ENCODE assay signal across 8 mouse cellular contexts in genomic region chr11:97694921-97695711, GRCm38 (mm10). TPM values are rescaled to one million over a fixed set of nuclear protein-coding genes. Genes with fewer than 3 reads are reported as not detected.
DNase-seq lines count a peak whose midpoint lies in the region; ATAC-seq and TF ChIP-seq lines count a peak whose summit lies in the region.

No protein-coding gene starts in this region.

- peaks cover 48% of the 10 kb centered on the region for H3K4me1 ChIP-seq in heart, embryonic 12.5 days (replicated peaks)
- H3K4me1 ChIP-seq in midbrain, embryonic 16.5 days (ENCODE audit: control insufficient read depth, insufficient read depth, low read length) = peaks cover 38% of the 10 kb centered on the region

- peak; percentile 58 to 61 for DNase-seq in layer of hippocampus, adult 2 months (ENCODE audit: low spot score in 2 of 2)
- no peak for DNase-seq in layer of hippocampus, postnatal 25 days (ENCODE audit: extremely low spot score in 1 of 2, low spot score in 1 of 2)
- peak; percentile 68 to 80 for DNase-seq in cerebellum, postnatal 14 days
- DNase-seq in layer of hippocampus, postnatal 10 days (ENCODE audit: low spot score in 2 of 2) = peak; percentile 69 to 78
- no peak for DNase-seq in thymus, postnatal 0 days (ENCODE audit: low spot score)
- DNase-seq in thymus, postnatal 14 days = no peak

- peak overlapping the region; percentile 29; the same call in 1 of the 2 replicates for H3K4me2 ChIP-seq in heart, embryonic 12.5 days
- H3K4me2 ChIP-seq in midbrain, embryonic 16.5 days (ENCODE audit: low read length) = peak overlapping the region; percentile 76

- 67% methylated on average over 17 of the region's 17 CpGs for WGBS in heart, embryonic 12.5 days
- 21% methylated on average over 17 of the region's 17 CpGs for WGBS in midbrain, embryonic 16.5 days

- 0 out of 2 replicates have a peak overlapping the region, but pooled peaks have one; percentile 26 for H3K4me3 ChIP-seq in layer of hippocampus, adult 2 months
- H3K4me3 ChIP-seq in heart, embryonic 12.5 days = no peak overlapping the region
- H3K4me3 ChIP-seq in midbrain, embryonic 16.5 days (ENCODE audit: low read depth, low read length) = peak overlapping the region; percentile 26

- no peaks in the 10 kb centered on the region for H3K27me3 ChIP-seq in heart, embryonic 12.5 days (replicated peaks)
- no peaks in the 10 kb centered on the region for H3K27me3 ChIP-seq in midbrain, embryonic 16.5 days (ENCODE audit: control insufficient read depth, insufficient read depth, low read depth, low read length)

- no peaks in the 10 kb centered on the region for H3K9me3 ChIP-seq in heart, embryonic 12.5 days (replicated peaks)
- H3K9me3 ChIP-seq in midbrain, embryonic 16.5 days (replicated peaks; ENCODE audit: control insufficient read depth, low read length, poor library complexity, severe bottlenecking) = no peaks in the 10 kb centered on the region

- ATAC-seq in heart, embryonic 12.5 days (ENCODE audit: insufficient number of reproducible peaks, low FRiP score) = no peak
- ATAC-seq in midbrain, embryonic 16.5 days = 0 out of 2 replicates have a peak, but pooled peaks have one; percentile 11

- peak overlapping the region; percentile 29; the same call in 1 of the 2 replicates for H3K9ac ChIP-seq in heart, embryonic 12.5 days
- peak overlapping the region; percentile 60 for H3K9ac ChIP-seq in midbrain, embryonic 16.5 days (ENCODE audit: low read depth, low read length)

- H3K27ac ChIP-seq in layer of hippocampus, adult 2 months = peak overlapping the region; percentile 53
- H3K27ac ChIP-seq in heart, embryonic 12.5 days (ENCODE audit: poor library complexity, severe bottlenecking) = peak overlapping the region; percentile 23
- peak overlapping the region; percentile 70 for H3K27ac ChIP-seq in midbrain, embryonic 16.5 days (ENCODE audit: low read length)

- TF ChIP-seq CTCF in layer of hippocampus, adult 2 months (conservative IDR thresholded peaks at IDR 0.05) = no peak

- peaks cover 34% of the 10 kb centered on the region for H3K36me3 ChIP-seq in heart, embryonic 12.5 days
- peaks cover 22% of the 10 kb centered on the region for H3K36me3 ChIP-seq in midbrain, embryonic 16.5 days (ENCODE audit: control insufficient read depth, insufficient read depth, low read length)

RNA-seq across cellular contexts. Expression of gene Pcgf2, which starts 5.2 kb away (rescaled TPM):
- 10 to 100 TPM; 29.1 to 31.1 TPM for total RNA-seq in layer of hippocampus, adult 2 months (2021)
- 10 to 100 TPM; 19.7 to 27.9 TPM for total RNA-seq in layer of hippocampus, postnatal 25 days (2021)
- 11.0 and 12.3 TPM in 2 replicates for polyA plus RNA-seq in heart, embryonic 12.5 days (2016; fragmentation: Nextera tagmentation; extraction: Ambion mirVana)
- 10 to 100 TPM; 51.0 to 52.0 TPM for total RNA-seq in layer of hippocampus, postnatal 10 days (2021)
- 18.2 and 19.1 TPM in 2 replicates for polyA plus RNA-seq in midbrain, embryonic 16.5 days (2015; fragmentation: Nextera tagmentation; extraction: Ambion mirVana)
- 4.8 and 5.4 TPM in 2 replicates for polyA plus RNA-seq in thymus, postnatal 0 days (2015; fragmentation: Nextera tagmentation; extraction: Ambion mirVana)

RNA-seq across cellular contexts. Expression of gene Psmb3, which starts 8.1 kb away (rescaled TPM):
- 100 to 1,000 TPM; 128 to 133 TPM for total RNA-seq in layer of hippocampus, adult 2 months (2021)
- total RNA-seq in layer of hippocampus, postnatal 25 days (2021) = 100 to 1,000 TPM; 125 to 144 TPM
- 342 and 374 TPM in 2 replicates for polyA plus RNA-seq in heart, embryonic 12.5 days (2016; fragmentation: Nextera tagmentation; extraction: Ambion mirVana)
- 100 to 1,000 TPM; 146 to 170 TPM for total RNA-seq in layer of hippocampus, postnatal 10 days (2021)
- 387 and 401 TPM in 2 replicates for polyA plus RNA-seq in midbrain, embryonic 16.5 days (2015; fragmentation: Nextera tagmentation; extraction: Ambion mirVana)
- 711 and 747 TPM in 2 replicates for polyA plus RNA-seq in thymus, postnatal 0 days (2015; fragmentation: Nextera tagmentation; extraction: Ambion mirVana)

RNA-seq across cellular contexts. Expression of gene Cisd3, which starts 9.5 kb away (rescaled TPM):
- total RNA-seq in layer of hippocampus, adult 2 months (2021) = 10 to 100 TPM; 45.5 to 49.3 TPM
- 10 to 100 TPM; 47.0 to 55.1 TPM for total RNA-seq in layer of hippocampus, postnatal 25 days (2021)
- 40.5 and 44.8 TPM in 2 replicates for polyA plus RNA-seq in heart, embryonic 12.5 days (2016; fragmentation: Nextera tagmentation; extraction: Ambion mirVana)
- 10 to 100 TPM; 34.3 to 40.1 TPM for total RNA-seq in layer of hippocampus, postnatal 10 days (2021)
- 24.4 and 29.8 TPM in 2 replicates for polyA plus RNA-seq in midbrain, embryonic 16.5 days (2015; fragmentation: Nextera tagmentation; extraction: Ambion mirVana)
- polyA plus RNA-seq in thymus, postnatal 0 days (2015; fragmentation: Nextera tagmentation; extraction: Ambion mirVana) = 35.0 and 40.4 TPM in 2 replicates

RNA-seq across cellular contexts. Expression of gene Mllt6, which starts 31.9 kb away (rescaled TPM):
- 100 to 1,000 TPM; 122 to 124 TPM for total RNA-seq in layer of hippocampus, adult 2 months (2021)
- total RNA-seq in layer of hippocampus, postnatal 25 days (2021) = 100 to 1,000 TPM in 1 of 2 experiments, 10 to 100 TPM in 1; 88.5 to 105 TPM
- polyA plus RNA-seq in heart, embryonic 12.5 days (2016; fragmentation: Nextera tagmentation; extraction: Ambion mirVana) = 1.8 and 2.2 TPM in 2 replicates
- total RNA-seq in layer of hippocampus, postnatal 10 days (2021) = 10 to 100 TPM; 50.5 to 55.5 TPM
- polyA plus RNA-seq in midbrain, embryonic 16.5 days (2015; fragmentation: Nextera tagmentation; extraction: Ambion mirVana) = 3.3 and 3.5 TPM in 2 replicates
- 1.9 and 2.4 TPM in 2 replicates for polyA plus RNA-seq in thymus, postnatal 0 days (2015; fragmentation: Nextera tagmentation; extraction: Ambion mirVana)

RNA-seq across cellular contexts. Expression of gene Pip4k2b, which starts 49.4 kb away (rescaled TPM):
- 100 to 1,000 TPM; 106 to 109 TPM for total RNA-seq in layer of hippocampus, adult 2 months (2021)
- 100 to 1,000 TPM; 104 to 105 TPM for total RNA-seq in layer of hippocampus, postnatal 25 days (2021)
- polyA plus RNA-seq in heart, embryonic 12.5 days (2016; fragmentation: Nextera tagmentation; extraction: Ambion mirVana) = 1.3 and 1.4 TPM in 2 replicates
- total RNA-seq in layer of hippocampus, postnatal 10 days (2021) = 100 to 1,000 TPM; 121 to 138 TPM
- polyA plus RNA-seq in midbrain, embryonic 16.5 days (2015; fragmentation: Nextera tagmentation; extraction: Ambion mirVana) = 5.0 and 5.1 TPM in 2 replicates
- 2.5 and 2.6 TPM in 2 replicates for polyA plus RNA-seq in thymus, postnatal 0 days (2015; fragmentation: Nextera tagmentation; extraction: Ambion mirVana)

Comparison
In these comparisons a context has a peak if more than half of its experiments do, and no peak if none do; other contexts are left out.
1. DNase-seq: peak in layer of hippocampus, adult 2 months (2 of 2), cerebellum, postnatal 14 days (2 of 2) and layer of hippocampus, postnatal 10 days (2 of 2); none in layer of hippocampus, postnatal 25 days (0 of 2), thymus, postnatal 0 days (single experiment) and thymus, postnatal 14 days (single experiment).
2. Peak in every context shown above with its lines, with median percentiles within 50 percentile points of each other: H3K27ac ChIP-seq.